Mouse (Mus musculus) limb, embryonic 14.5 days (tissue): ENCODE results near the gene Rela. TPM values are rescaled to one million over a fixed set of nuclear protein-coding genes. Genes with fewer than 3 reads are reported as not detected.

Experiments
- ATAC-seq: fragments of 200-750 bp; cut with Nextera tagmentation; 2 replicates; pipeline ENCODE4 v1.8.0; 2017; ENCODE audit warnings: low read depth, moderate number of reproducible peaks, moderate TSS enrichment; ENCODE audit not compliant: low FRiP score
- DNase-seq: peaks from one replicate; pipeline ENCODE4 v3.0.0-alpha.2; 2015; ENCODE audit warnings: low spot score
- H3K27ac ChIP-seq: fragments of 300-500 bp; sonication (generic); replicated peaks from 2 replicates; pipeline ENCODE4 v1.5.1; 2014; ENCODE audit warnings: low read depth, mild to moderate bottlenecking, low read length, moderate library complexity, mixed read lengths
- H3K27me3 ChIP-seq: fragments of 300-500 bp; sonication (generic); 2 replicates; pipeline ENCODE4 v1.6.1; 2014; ENCODE audit warnings: low read length, mixed read lengths; ENCODE audit not compliant: control insufficient read depth, insufficient read depth
- H3K36me3 ChIP-seq: fragments of 300-500 bp; sonication (generic); 2 replicates; pipeline ENCODE4 v1.6.1; 2014; ENCODE audit warnings: mild to moderate bottlenecking, low read length, moderate library complexity, mixed read lengths; ENCODE audit not compliant: control insufficient read depth, insufficient read depth
- H3K4me1 ChIP-seq: fragments of 300-500 bp; sonication (generic); 2 replicates; pipeline ENCODE4 v1.6.1; 2014; ENCODE audit warnings: antibody characterized with exemption, low read length, mixed read lengths; ENCODE audit not compliant: control insufficient read depth, insufficient read depth
- H3K4me2 ChIP-seq: fragments of 300-500 bp; sonication (generic); replicated peaks from 2 replicates; pipeline ENCODE4 v1.6.1; 2014; ENCODE audit warnings: low read depth, mild to moderate bottlenecking, low read length, moderate library complexity; ENCODE audit not compliant: severe bottlenecking
- H3K4me3 ChIP-seq: fragments of 300-500 bp; sonication (generic); replicated peaks from 2 replicates; pipeline ENCODE4 v1.5.1; 2014; ENCODE audit warnings: low read length
- H3K9ac ChIP-seq: fragments of 300-500 bp; sonication (generic); 2 replicates; pipeline ENCODE4 v1.6.1; 2014; ENCODE audit warnings: mild to moderate bottlenecking, low read depth, low read length, moderate library complexity; ENCODE audit not compliant: severe bottlenecking
- H3K9me3 ChIP-seq: fragments of 300-500 bp; sonication (generic); 2 replicates; pipeline ENCODE4 v1.6.1; 2016; ENCODE audit warnings: low read length; ENCODE audit not compliant: control insufficient read depth
- POLR2A ChIP-seq: fragments of 200-500 bp; IDR thresholded peaks from 2 replicates; pipeline ENCODE4 v1.8.0; 2012; ENCODE audit warnings: inconsistent platforms, mild to moderate bottlenecking, moderate library complexity, borderline replicate concordance; ENCODE audit not compliant: insufficient read depth, insufficient read length; ENCODE audit errors: extremely low read depth
- WGBS: fragments of 180-500 bp; shearing (Covaris S2); extraction: QIAGEN DNeasy Blood & Tissue Kit; methylation state at CpG from one replicate; pipeline ENCODE4 v1.1.7; 2014; 5-methylcytosine and 5-hydroxymethylcytosine counted together
- polyA plus RNA-seq, 2 experiments: library from polyadenylated mRNA; depleted of rRNA in 1 of 2; stranded (reverse) in 1 of 2; unstranded in 1 of 2; fragments of >200 nt; fragmentation: Nextera tagmentation in 1 of 2; extraction: Ambion mirVana in 1 of 2; gene quantifications; 2 replicates each; pipeline versions ENCODE4 v1.2.1 to v1.2.3; 2012 to 2014

The Rela gene
- polyA plus RNA-seq, 2 experiments: 54.8 to 59.8 TPM

DNA sequence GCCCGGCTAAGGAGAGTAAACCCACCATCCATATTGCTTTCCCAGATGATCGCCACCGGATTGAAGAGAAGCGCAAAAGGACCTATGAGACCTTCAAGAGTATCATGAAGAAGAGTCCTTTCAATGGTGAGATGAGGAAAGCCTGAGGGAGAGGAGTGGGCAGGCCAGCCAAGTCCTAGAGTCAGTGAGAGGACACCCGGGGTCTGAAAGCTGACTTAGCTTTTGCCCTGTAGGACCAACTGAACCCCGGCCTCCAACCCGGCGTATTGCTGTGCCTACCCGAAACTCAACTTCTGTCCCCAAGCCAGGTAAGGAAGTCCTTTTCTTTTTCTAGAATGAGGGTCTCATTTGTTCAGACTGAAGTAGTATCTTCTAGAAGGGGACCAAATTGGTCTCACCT is 8.0 kb downstream of the Rela start:
- no peaks in the 10 kb centered on the region for H3K27me3 ChIP-seq
- no peak for ATAC-seq
- WGBS: 96% methylated on average over 9 of the region's 9 CpGs
- no peak overlapping the region for H3K4me3 ChIP-seq
- DNase-seq: no peak
- TF ChIP-seq POLR2A: no peak
- peaks cover 8% of the 10 kb centered on the region for H3K4me1 ChIP-seq
- peaks cover 76% of the 10 kb centered on the region for H3K36me3 ChIP-seq
- no peak overlapping the region for H3K27ac ChIP-seq
- no peak overlapping the region for H3K4me2 ChIP-seq
- H3K9ac ChIP-seq: no peak overlapping the region
- H3K9me3 ChIP-seq: no peaks in the 10 kb centered on the region

GRCm38 (mm10) chr19:5646731-5647330 is 9.5 kb downstream of the Rela start:
- H3K9me3 ChIP-seq: no peaks in the 10 kb centered on the region
- no peak for TF ChIP-seq POLR2A
- no peaks in the 10 kb centered on the region for H3K27me3 ChIP-seq
- 95% methylated on average over 8 of the region's 8 CpGs for WGBS
- DNase-seq (no peak), ATAC-seq (no peak)
- no peak overlapping the region for H3K4me2 ChIP-seq
- peaks cover 76% of the 10 kb centered on the region for H3K36me3 ChIP-seq
- no peak overlapping the region for H3K4me3 ChIP-seq
- H3K4me1 ChIP-seq: peaks cover 8% of the 10 kb centered on the region
- H3K9ac ChIP-seq: no peak overlapping the region
- no peak overlapping the region for H3K27ac ChIP-seq

- H3K27ac ChIP-seq: no peak overlapping the region
- H3K9ac ChIP-seq: no peak overlapping the region
- H3K9me3 ChIP-seq: no peaks in the 10 kb centered on the region
- TF ChIP-seq POLR2A: no peak
- no peaks in the 10 kb centered on the region for H3K27me3 ChIP-seq
- WGBS: 93% methylated on average over 6 of the region's 6 CpGs
- H3K4me2 ChIP-seq: no peak overlapping the region
- H3K4me3 ChIP-seq: no peak overlapping the region
- H3K36me3 ChIP-seq: peaks cover 74% of the 10 kb centered on the region
- H3K4me1 ChIP-seq: peaks cover 8% of the 10 kb centered on the region
- DNase-seq (no peak), ATAC-seq (no peak)
Measured at GRCm38 (mm10) chr19:5647791-5648190, 10.5 kb downstream of the Rela start.

GRCm38 (mm10) chr19:5648401-5649297 is 11.4 kb downstream of the Rela start:
- WGBS: 7% methylated on average over 26 of the region's 26 CpGs
- 0 out of 2 replicates have a peak overlapping the region, but pooled peaks have one; percentile 3 for H3K9ac ChIP-seq
- H3K4me2 ChIP-seq: peak overlapping the region; percentile 44
- peak overlapping the region; percentile 21 for H3K4me3 ChIP-seq
- peak overlapping the region; percentile 72 for H3K27ac ChIP-seq
- 0 out of 2 replicates have a peak, but pooled peaks have one; percentile 33 for TF ChIP-seq POLR2A
- peak; percentile 86 for ATAC-seq
- no peaks in the 10 kb centered on the region for H3K27me3 ChIP-seq
- H3K4me1 ChIP-seq: peaks cover 9% of the 10 kb centered on the region
- peak; percentile 77 for DNase-seq
- no peaks in the 10 kb centered on the region for H3K9me3 ChIP-seq
- peaks cover 67% of the 10 kb centered on the region for H3K36me3 ChIP-seq

GRCm38 (mm10) chr19:5649298-5649741 is 12.0 kb downstream of the Rela start:
- Histone ChIP-seq H3K27me3 (peaks cover 3% of the 10 kb centered on the region; the same call in 1 of the 2 replicates), H3K4me2 (peak overlapping the region; percentile 44), H3K36me3 (peaks cover 63% of the 10 kb centered on the region), H3K27ac (no peak overlapping the region), H3K9ac (no peak overlapping the region), H3K9me3 (no peaks in the 10 kb centered on the region), H3K4me1 (peaks cover 15% of the 10 kb centered on the region), H3K4me3 (peak overlapping the region; percentile 21)
- DNase-seq (no peak), ATAC-seq (no peak)
- no peak for TF ChIP-seq POLR2A
- WGBS: 71% methylated on average over 6 of the region's 6 CpGs
